Mouse (Mus musculus) ES-E14 (cell line): ENCODE measurements at regions not wholly inside any gene's neighbourhood (a gene's known extent, or its start where the extent isn't known, plus 50 kb on each side); places are given as distances from the start of the nearest gene placed in this dataset.

Source experiments
- HCFC1 ChIP-seq: IDR thresholded peaks from 2 replicates; pipeline ENCODE4 v1.6.1; 2012; ENCODE audit warnings: low read length, inconsistent platforms, borderline replicate concordance; ENCODE audit not compliant: insufficient read depth
- ZC3H11A ChIP-seq: IDR thresholded peaks from 2 replicates; pipeline ENCODE4 v1.6.1; 2012; ENCODE audit warnings: low read depth, mild to moderate bottlenecking, inconsistent platforms, low read length, borderline replicate concordance

GRCm38 (mm10) chr6:116863626-116864025 lies 146.9 kb upstream of the Tmem72 start:
- TF ChIP-seq HCFC1 (no peak), ZC3H11A (no peak)
